Mouse (Mus musculus) hindbrain, embryonic 12.5 days (tissue): ENCODE data around the gene Galm. TPM values are rescaled to one million over a fixed set of nuclear protein-coding genes. Genes with fewer than 3 reads are reported as not detected.
"Not testable (repeated sequence)": the region's sequence is repeated elsewhere in the genome, so short reads cannot be mapped to it uniquely, and the experiment has no call there.

ENCODE experiments used
- ATAC-seq: fragments of 200-750 bp; cut with Nextera tagmentation; 2 replicates; pipeline ENCODE4 v1.8.0; 2017; ENCODE audit warnings: moderate TSS enrichment; ENCODE audit not compliant: low FRiP score
- H3K27ac ChIP-seq: fragments of 300-500 bp; sonication (generic); 2 replicates; pipeline ENCODE4 v1.5.1; 2016; ENCODE audit warnings: mild to moderate bottlenecking
- H3K27me3 ChIP-seq: fragments of 300-500 bp; sonication (generic); 2 replicates; pipeline ENCODE4 v1.6.1; 2016; ENCODE audit warnings: mild to moderate bottlenecking
- H3K36me3 ChIP-seq: fragments of 300-500 bp; sonication (generic); 2 replicates; pipeline ENCODE4 v1.6.1; 2016; ENCODE audit warnings: mild to moderate bottlenecking
- H3K4me1 ChIP-seq: fragments of 300-500 bp; sonication (generic); 2 replicates; pipeline ENCODE4 v1.6.1; 2016
- H3K4me2 ChIP-seq: fragments of 300-500 bp; sonication (generic); replicated peaks from 2 replicates; pipeline ENCODE4 v1.6.1; 2016; ENCODE audit warnings: mild to moderate bottlenecking
- H3K4me3 ChIP-seq: fragments of 300-500 bp; sonication (generic); 2 replicates; pipeline ENCODE4 v1.5.1; 2016; ENCODE audit warnings: mild to moderate bottlenecking
- H3K9ac ChIP-seq: fragments of 300-500 bp; sonication (generic); 2 replicates; pipeline ENCODE4 v1.6.1; 2016; ENCODE audit warnings: mild to moderate bottlenecking, moderate library complexity
- H3K9me3 ChIP-seq: fragments of 300-500 bp; sonication (generic); replicated peaks from 2 replicates; pipeline ENCODE4 v1.6.1; 2016; ENCODE audit warnings: mild to moderate bottlenecking
- WGBS: fragments of 180-500 bp; shearing (Covaris S2); methylation state at CpG from one replicate; pipeline ENCODE4 v1.1.7; 2016; 5-methylcytosine and 5-hydroxymethylcytosine counted together
- polyA plus RNA-seq: library from polyadenylated mRNA; unstranded; fragments of >200 nt; fragmentation: Nextera tagmentation; extraction: Ambion mirVana; gene quantifications from 2 replicates; pipeline ENCODE4 v1.2.1, GENCODE M21; 2016

Gene Galm
- polyA plus RNA-seq, 1 experiment from 2014 or later = 9.1 TPM

DNA sequence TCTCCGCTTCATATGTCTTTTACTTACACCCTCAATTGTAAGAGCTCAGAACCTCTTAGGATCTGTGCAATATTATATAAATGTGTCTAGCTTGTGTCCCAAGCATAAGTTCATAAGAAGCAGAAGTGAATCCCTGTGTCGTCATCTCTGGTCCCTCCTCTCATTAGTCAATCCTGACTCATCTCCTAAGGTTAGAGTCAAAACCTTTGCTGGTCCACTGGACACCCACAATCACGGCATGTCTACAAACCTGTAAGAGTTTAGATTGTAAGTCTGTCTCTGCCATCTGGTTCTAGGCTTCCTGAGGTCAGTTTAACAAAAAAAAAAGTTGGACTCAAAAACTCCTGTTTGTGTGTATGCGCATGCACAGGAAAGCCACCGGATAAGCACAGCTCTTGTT lies 45.5 kb downstream of the Galm start:
- H3K4me3 ChIP-seq = no peak overlapping the region
- H3K4me2 ChIP-seq = no peak overlapping the region
- H3K9ac ChIP-seq = no peak overlapping the region
- no peaks in the 10 kb centered on the region for H3K9me3 ChIP-seq
- H3K36me3 ChIP-seq = no peaks in the 10 kb centered on the region
- H3K27ac ChIP-seq = no peak overlapping the region
- no peak for ATAC-seq
- H3K4me1 ChIP-seq = peaks cover 15% of the 10 kb centered on the region
- WGBS = 88% methylated on average over 5 of the region's 5 CpGs
- no peaks in the 10 kb centered on the region for H3K27me3 ChIP-seq

DNA sequence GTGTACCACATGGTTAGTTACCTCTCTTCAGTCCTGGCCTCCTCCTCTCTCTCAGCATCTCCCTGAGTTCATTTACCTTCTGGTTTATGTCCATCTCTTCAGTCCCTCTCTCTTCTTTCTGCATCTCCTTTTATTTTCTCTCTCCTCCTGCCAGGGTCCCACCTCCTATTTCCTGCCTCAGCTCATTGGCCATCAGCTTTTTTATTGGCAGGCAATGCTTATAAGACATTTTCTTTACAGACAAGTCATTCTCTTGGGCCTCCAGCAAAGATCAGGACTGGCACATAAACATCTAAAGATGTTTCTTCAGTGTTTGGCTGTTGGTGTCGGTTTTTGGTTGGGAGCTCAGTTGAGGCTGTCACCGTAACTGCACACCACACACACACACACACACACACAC lies 46.4 kb downstream of the Galm start:
- no peaks in the 10 kb centered on the region for H3K9me3 ChIP-seq
- H3K4me2 ChIP-seq = no peak overlapping the region
- no peak for ATAC-seq
- H3K9ac ChIP-seq = no peak overlapping the region
- no peak overlapping the region for H3K4me3 ChIP-seq
- H3K4me1 ChIP-seq = peaks cover 6% of the 10 kb centered on the region
- no peak overlapping the region for H3K27ac ChIP-seq
- H3K27me3 ChIP-seq = no peaks in the 10 kb centered on the region
- WGBS = 97% methylated on average over 2 of the region's 2 CpGs
- H3K36me3 ChIP-seq = no peaks in the 10 kb centered on the region

DNA sequence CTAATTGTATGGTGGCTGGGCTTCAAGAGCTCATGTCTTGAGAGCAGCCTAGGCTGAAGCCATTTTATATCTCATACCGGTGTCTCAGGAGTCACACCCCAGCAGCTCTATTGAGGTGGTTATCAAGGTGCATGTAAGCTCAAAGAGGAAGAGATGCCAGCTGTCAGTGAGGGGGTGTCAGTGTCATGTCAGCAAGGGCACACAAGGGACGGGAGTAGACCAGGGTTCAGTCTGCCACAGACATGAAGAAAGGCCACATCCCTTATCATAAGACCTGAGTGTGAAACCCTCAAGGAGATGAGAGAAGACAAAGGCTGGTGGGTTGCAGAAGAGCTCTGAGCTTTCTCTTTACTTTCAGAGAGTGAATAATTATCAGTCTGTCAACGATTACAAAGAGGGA lies 46.9 kb downstream of the Galm start:
- Histone ChIP-seq H3K9ac (no peak overlapping the region), H3K4me3 (no peak overlapping the region), H3K27me3 (no peaks in the 10 kb centered on the region), H3K27ac (no peak overlapping the region), H3K4me1 (peaks cover 2% of the 10 kb centered on the region; the same call in 1 of the 2 replicates), H3K36me3 (no peaks in the 10 kb centered on the region), H3K9me3 (no peaks in the 10 kb centered on the region), H3K4me2 (no peak overlapping the region)
- WGBS = 81% methylated on average over 3 of the region's 3 CpGs
- no peak for ATAC-seq

DNA sequence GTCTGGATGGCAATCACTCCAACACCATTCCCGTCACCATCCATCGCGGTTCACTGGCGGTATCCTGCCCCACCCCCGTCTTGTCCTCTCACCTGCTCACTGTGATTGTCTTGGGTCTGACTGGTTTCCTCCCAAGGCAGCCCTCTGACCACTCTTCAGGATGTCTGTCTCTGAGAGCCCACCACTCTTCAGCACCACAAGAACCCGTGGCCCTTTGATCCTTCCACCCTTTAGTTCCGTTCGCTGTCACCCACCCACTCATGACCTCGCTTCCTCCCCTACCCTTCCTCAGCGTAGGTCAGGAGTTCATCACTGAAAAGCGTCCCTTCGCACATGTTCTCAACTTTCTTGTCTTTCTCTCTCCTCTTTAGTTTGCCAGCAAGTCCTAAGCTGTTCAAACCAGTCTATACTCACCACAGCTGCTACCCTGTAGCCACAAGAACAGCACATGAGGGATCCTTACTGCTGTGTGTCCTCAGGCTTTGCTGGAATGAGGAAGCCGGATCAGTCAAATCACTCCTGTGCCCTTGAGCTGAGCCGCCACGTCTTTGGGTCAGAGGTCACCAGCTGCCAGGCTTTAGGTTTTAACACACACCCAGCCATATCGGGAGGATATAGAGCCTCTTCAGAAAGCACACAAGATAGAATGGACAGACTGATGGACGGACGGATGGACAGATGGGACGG lies 47.6 kb downstream of the Galm start:
- Histone ChIP-seq H3K9me3 (no peaks in the 10 kb centered on the region), H3K27me3 (no peaks in the 10 kb centered on the region), H3K9ac (no peak overlapping the region), H3K4me3 (no peak overlapping the region), H3K36me3 (no peaks in the 10 kb centered on the region), H3K4me2 (no peak overlapping the region), H3K27ac (no peak overlapping the region), H3K4me1 (no peaks in the 10 kb centered on the region)
- 71% methylated on average over 19 of the region's 19 CpGs for WGBS
- ATAC-seq = peak; percentile 16; the same call in 1 of the 2 replicates

DNA sequence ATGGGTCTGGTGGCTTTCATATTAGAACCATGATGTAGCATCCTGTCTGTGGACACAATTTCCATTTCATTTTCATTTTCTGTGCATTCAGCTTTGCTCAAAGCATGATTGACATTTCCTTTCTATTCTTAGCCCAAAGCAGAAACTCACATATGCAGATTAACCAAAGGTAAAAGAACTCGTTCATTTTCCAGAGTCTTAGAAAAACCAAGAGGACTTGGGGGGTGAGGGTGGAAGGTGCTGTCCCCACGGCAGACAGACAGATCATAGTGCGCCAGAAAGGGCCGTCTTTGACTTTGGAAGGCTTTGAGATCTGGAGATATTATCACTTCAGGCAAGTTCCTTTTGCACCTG lies 48.1 kb downstream of the Galm start:
- H3K27ac ChIP-seq = no peak overlapping the region
- no peaks in the 10 kb centered on the region for H3K4me1 ChIP-seq
- H3K4me2 ChIP-seq = no peak overlapping the region
- H3K9me3 ChIP-seq = no peaks in the 10 kb centered on the region
- no peaks in the 10 kb centered on the region for H3K27me3 ChIP-seq
- no peak overlapping the region for H3K9ac ChIP-seq
- H3K4me3 ChIP-seq = no peak overlapping the region
- ATAC-seq = no peak
- WGBS = 78% methylated on average over 4 of the region's 4 CpGs
- H3K36me3 ChIP-seq = no peaks in the 10 kb centered on the region

DNA sequence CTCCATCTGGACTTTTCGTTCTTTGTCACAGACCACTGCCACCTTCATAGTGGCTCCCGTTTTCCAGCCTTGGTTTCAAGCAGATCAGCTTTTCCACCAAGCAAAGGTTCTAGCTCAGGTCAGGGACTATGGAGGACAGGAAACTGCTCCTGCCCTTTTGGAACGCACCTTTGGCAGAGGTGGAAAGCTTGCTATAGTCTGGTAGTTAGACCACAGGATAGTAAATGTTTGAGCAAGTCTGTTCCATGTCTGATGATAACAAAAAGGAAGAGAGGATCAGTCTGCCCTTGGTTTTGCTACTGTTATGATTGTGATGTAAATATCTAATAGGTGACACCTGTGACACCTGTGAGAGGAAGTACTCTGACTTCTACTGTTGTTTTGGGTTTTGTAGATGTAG lies 48.7 kb downstream of the Galm start:
- H3K9ac ChIP-seq = no peak overlapping the region
- ATAC-seq = no peak
- no peak overlapping the region for H3K27ac ChIP-seq
- H3K27me3 ChIP-seq = no peaks in the 10 kb centered on the region
- no peaks in the 10 kb centered on the region for H3K36me3 ChIP-seq
- 95% methylated on average over 3 of the region's 3 CpGs for WGBS
- no peak overlapping the region for H3K4me3 ChIP-seq
- H3K4me1 ChIP-seq = no peaks in the 10 kb centered on the region
- no peak overlapping the region for H3K4me2 ChIP-seq
- H3K9me3 ChIP-seq = no peaks in the 10 kb centered on the region

DNA sequence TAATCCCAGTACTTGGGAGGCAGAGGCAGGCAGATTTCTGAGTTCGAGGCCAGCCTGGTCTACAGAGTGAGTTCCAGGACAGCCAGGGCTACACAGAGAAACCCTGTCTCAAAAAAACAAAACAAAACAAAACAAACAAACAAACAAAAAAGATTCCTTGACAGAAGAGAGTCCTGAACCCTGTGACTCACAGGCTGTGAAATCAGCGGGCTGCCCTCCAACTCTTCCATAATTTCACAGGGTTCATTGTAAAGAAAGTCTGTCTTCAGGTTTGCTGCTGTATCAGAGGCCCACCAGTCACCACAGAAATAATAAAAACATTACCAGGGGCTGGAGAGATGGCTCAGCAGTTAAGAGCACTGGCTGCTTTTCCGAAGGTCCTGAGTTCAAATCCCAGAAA lies 51.6 kb downstream of the Galm start:
- H3K27me3 ChIP-seq, H3K9me3 ChIP-seq, H3K9ac ChIP-seq, H3K4me1 ChIP-seq, ATAC-seq, H3K4me2 ChIP-seq, H3K36me3 ChIP-seq, H3K27ac ChIP-seq, H3K4me3 ChIP-seq: not testable (repeated sequence)
- 91% methylated on average over 3 of the region's 3 CpGs for whole genome bisulfite sequencing

DNA sequence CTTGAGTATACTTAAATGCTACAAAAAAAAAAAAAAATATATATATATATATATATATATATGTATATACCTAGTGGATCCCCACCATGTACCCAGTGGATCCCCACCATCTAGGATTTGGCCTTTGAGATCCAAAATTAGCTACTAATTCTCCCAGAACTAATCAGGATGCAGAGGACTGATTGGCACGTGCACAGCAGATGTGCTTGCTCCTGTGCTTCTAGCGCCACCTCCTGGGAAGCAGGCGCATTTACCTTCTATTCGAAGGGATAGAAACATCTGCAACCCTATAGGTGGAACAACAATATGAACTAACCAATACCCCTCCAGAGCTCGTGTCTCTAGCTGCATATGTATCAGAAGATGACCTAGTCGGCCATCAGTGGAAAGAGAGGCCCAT lies 52.7 kb downstream of the Galm start:
- no peaks in the 10 kb centered on the region for H3K4me1 ChIP-seq
- under 1% methylated on average over 6 of the region's 6 CpGs for WGBS
- H3K27me3 ChIP-seq = no peaks in the 10 kb centered on the region
- no peak overlapping the region for H3K4me2 ChIP-seq
- ATAC-seq = peak; percentile 83
- H3K27ac ChIP-seq = no peak overlapping the region
- no peaks in the 10 kb centered on the region for H3K9me3 ChIP-seq
- no peak overlapping the region for H3K9ac ChIP-seq
- no peak overlapping the region for H3K4me3 ChIP-seq
- no peaks in the 10 kb centered on the region for H3K36me3 ChIP-seq

DNA sequence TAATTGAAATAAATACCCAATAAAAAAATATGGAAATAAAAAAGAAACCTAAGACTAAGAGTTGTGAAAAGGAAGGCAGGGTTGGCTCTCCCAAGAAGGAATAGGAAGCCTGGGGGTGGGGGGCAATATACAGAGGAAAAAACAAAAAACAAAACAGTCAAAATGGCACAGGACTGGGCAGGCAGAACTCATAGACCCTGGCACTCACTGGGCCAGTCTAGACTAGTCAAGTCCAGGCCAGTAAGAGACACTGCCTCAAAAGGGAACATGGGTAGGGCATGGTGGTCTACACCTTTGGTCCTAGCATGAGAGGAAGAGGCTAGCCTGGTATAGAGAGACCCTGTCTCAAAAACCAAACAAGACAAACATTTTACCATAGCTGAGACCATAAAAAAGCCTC lies 53.2 kb downstream of the Galm start:
- H3K9me3 ChIP-seq = no peaks in the 10 kb centered on the region
- H3K4me3 ChIP-seq = no peak overlapping the region
- H3K4me1 ChIP-seq = no peaks in the 10 kb centered on the region
- H3K27ac ChIP-seq = no peak overlapping the region
- ATAC-seq = peak; percentile 51; the same call in 1 of the 2 replicates
- no peak overlapping the region for H3K4me2 ChIP-seq
- H3K9ac ChIP-seq = no peak overlapping the region
- H3K27me3 ChIP-seq = no peaks in the 10 kb centered on the region
- no peaks in the 10 kb centered on the region for H3K36me3 ChIP-seq

DNA sequence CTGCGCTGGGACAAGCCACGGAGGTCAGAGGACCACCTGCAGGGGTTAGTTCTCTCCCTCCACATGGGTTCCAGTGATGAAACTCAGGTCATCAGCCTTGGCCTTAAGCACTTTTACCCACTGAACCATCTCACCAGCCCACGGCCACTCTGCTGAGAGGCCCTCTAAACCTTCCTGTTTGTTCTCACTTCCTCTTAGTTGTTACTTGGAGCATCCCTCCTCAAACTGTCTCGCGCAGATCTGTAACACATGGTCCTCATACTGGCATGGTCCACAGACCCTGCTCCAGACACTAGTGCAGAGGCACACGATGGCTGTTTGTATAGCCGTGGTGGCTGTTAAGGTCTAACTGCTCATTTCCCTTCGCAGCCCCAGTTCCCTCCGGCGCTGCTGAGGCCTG lies 56.3 kb downstream of the Galm start:
- ATAC-seq = no peak
- H3K27ac ChIP-seq = no peak overlapping the region
- no peaks in the 10 kb centered on the region for H3K27me3 ChIP-seq
- H3K4me1 ChIP-seq = no peaks in the 10 kb centered on the region
- 84% methylated on average over 10 of the region's 10 CpGs for WGBS
- H3K9ac ChIP-seq = no peak overlapping the region
- H3K36me3 ChIP-seq = no peaks in the 10 kb centered on the region
- H3K4me3 ChIP-seq = no peak overlapping the region
- no peaks in the 10 kb centered on the region; the same call in 1 of the 2 replicates for H3K9me3 ChIP-seq
- no peak overlapping the region for H3K4me2 ChIP-seq

DNA sequence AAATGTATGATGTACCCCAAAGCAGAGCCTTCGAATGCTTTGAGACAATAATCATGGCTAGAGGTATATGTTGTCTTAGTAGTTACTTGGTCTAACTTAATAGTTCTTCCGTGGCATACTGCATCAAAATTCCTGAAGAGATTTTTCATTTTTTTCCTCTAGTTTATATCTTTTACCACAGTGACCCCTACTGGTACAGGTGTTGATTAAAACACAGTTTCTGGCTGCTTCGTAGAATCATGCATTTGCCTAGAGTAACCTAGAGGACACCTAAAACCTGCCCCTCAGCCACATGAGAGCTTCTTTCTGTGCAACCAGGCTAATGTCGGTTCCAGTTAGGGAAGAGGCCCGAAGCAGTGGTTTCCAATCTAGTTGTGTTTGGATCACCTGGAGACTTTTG lies 65.8 kb downstream of the Galm start:
- Histone ChIP-seq H3K27me3 (no peaks in the 10 kb centered on the region), H3K9me3 (no peaks in the 10 kb centered on the region), H3K36me3 (peaks cover 34% of the 10 kb centered on the region), H3K27ac (no peak overlapping the region), H3K4me2 (no peak overlapping the region), H3K4me1 (no peaks in the 10 kb centered on the region), H3K9ac (no peak overlapping the region), H3K4me3 (no peak overlapping the region)
- no peak for ATAC-seq
- 69% methylated on average over 5 of the region's 5 CpGs for WGBS

DNA sequence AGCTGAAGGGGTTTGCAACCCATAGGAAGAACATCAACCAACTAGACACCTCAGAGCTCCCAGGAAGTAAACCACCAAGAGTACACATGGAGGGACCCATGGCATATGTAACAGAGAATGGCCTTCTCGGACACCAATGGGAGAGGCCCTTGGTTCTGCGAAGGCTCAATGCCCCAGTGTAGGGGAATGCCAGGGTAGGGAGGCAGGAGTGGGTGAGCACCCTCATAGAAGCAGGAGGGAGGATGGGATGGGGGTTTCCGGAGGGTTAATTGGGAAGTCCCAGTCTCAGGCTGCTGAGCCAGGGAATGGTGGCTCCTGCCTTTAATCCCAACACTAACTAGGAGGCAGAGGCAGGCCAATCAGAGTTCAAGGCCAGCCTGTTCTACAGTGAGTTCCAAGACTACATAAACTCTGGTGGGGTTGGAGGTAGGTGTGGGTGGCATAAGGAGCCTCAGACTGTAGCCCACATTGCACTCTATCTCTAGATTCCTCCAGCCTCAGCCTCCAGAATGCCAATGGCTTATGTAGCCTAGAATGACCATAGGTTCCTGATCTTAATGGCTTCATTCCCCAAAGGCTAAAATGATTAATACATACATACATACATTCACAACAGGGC lies 72.0 kb downstream of the Galm start:
- Histone ChIP-seq H3K4me3 (no peak overlapping the region), H3K36me3 (peaks cover 69% of the 10 kb centered on the region), H3K4me2 (no peak overlapping the region), H3K9me3 (no peaks in the 10 kb centered on the region), H3K9ac (no peak overlapping the region), H3K27me3 (no peaks in the 10 kb centered on the region), H3K4me1 (0 out of 2 replicates have a peak, but pooled peaks cover 3% of the 10 kb centered on the region), H3K27ac (no peak overlapping the region)
- 94% methylated on average over 3 of the region's 3 CpGs for WGBS
- ATAC-seq = 0 out of 2 replicates have a peak, but pooled peaks have one; percentile 35

DNA sequence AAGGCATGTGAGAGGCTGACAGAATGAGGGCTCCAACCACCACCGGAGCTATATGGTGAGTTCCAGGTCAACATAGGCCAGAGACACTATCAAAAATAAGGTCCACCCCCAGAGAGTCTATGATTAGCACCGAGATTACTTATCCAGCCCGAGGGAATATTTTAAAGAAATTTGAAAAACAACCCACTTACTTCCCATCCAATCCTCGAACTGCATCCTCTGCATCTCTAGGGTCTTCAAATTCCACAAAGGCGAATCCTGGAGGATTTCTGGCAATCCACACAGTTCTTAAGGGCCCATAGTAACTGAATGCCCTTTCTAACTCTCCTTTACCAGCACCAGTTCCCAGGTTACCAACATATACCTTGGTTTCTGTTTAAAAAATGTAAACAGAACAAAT lies 78.4 kb downstream of the Galm start:
- Histone ChIP-seq H3K9me3 (no peaks in the 10 kb centered on the region), H3K27me3 (no peaks in the 10 kb centered on the region), H3K4me1 (peaks cover 11% of the 10 kb centered on the region; the same call in 1 of the 2 replicates), H3K4me2 (peak overlapping the region; percentile 87), H3K4me3 (peak overlapping the region; percentile 87), H3K27ac (0 out of 2 replicates have a peak overlapping the region, but pooled peaks have one; percentile 99), H3K9ac (peak overlapping the region; percentile 97), H3K36me3 (peaks cover 31% of the 10 kb centered on the region)
- no peak for ATAC-seq
- 33% methylated on average over 5 of the region's 5 CpGs for WGBS
